Mouse (Mus musculus) bone marrow, adult 2 months (tissue): ENCODE data around the gene Six1. TPM values are rescaled to one million over a fixed set of nuclear protein-coding genes. Genes with fewer than 3 reads are reported as not detected.

ENCODE experiments used
- H3K27ac ChIP-seq: fragments of 200-500 bp; 2 replicates; pipeline ENCODE4 v1.5.1; 2012; ENCODE audit warnings: low read depth, mild to moderate bottlenecking, control low read depth, inconsistent platforms, low read length; ENCODE audit not compliant: control insufficient read depth, poor library complexity, insufficient read depth
- H3K4me1 ChIP-seq: fragments of 200-500 bp; 2 replicates; pipeline ENCODE4 v1.6.1; 2011; ENCODE audit warnings: low read length; ENCODE audit not compliant: control insufficient read depth, insufficient read depth
- H3K4me3 ChIP-seq: fragments of 200-500 bp; replicated peaks from 2 replicates; pipeline ENCODE3; 2011; ENCODE audit warnings: mild to moderate bottlenecking, low read depth, low read length, control low read depth; ENCODE audit not compliant: control insufficient read depth
- CTCF ChIP-seq: fragments of 200-500 bp; IDR thresholded peaks from 2 replicates; pipeline ENCODE4 v1.5.1; 2011; ENCODE audit warnings: low read length, control low read depth; ENCODE audit not compliant: control insufficient read depth, insufficient read depth
- POLR2A ChIP-seq: fragments of 200-500 bp; IDR thresholded peaks from 2 replicates; pipeline ENCODE4 v1.6.1; 2011; ENCODE audit warnings: low read depth, mild to moderate bottlenecking, control low read depth, low read length, borderline replicate concordance; ENCODE audit not compliant: control insufficient read depth
- WGBS: fragments of 180-500 bp; shearing (Covaris S2); methylation state at CpG from one replicate; pipeline ENCODE4 v1.1.7; 2018; 5-methylcytosine and 5-hydroxymethylcytosine counted together
- polyA plus RNA-seq: library from polyadenylated mRNA; stranded (reverse); fragments of >200 nt; gene quantifications from 2 replicates; pipeline ENCODE4 v1.2.4, GENCODE M21; 2011; ENCODE audit warnings: low replicate concordance; ENCODE audit not compliant: missing spikeins, insufficient read depth, insufficient read length

Gene Six1
- polyA plus RNA-seq, 1 experiment = 2.7 TPM

GRCm38 (mm10) chr12:73040563-73041255 is 13.0 kb downstream of the Six1 start:
- Histone ChIP-seq H3K4me1 (no peaks in the 10 kb centered on the region), H3K27ac (no peak overlapping the region), H3K4me3 (no peak overlapping the region)
- WGBS = 5% methylated on average over 27 of the region's 27 CpGs
- TF ChIP-seq POLR2A (no peak), CTCF (no peak)

GRCm38 (mm10) chr12:73039939-73040562 is 13.6 kb downstream of the Six1 start:
- no peak for TF ChIP-seq CTCF
- TF ChIP-seq POLR2A = no peak
- no peaks in the 10 kb centered on the region for H3K4me1 ChIP-seq
- no peak overlapping the region for H3K27ac ChIP-seq
- WGBS = 5% methylated on average over 18 of the region's 18 CpGs
- no peak overlapping the region for H3K4me3 ChIP-seq

- Histone ChIP-seq H3K4me3 (no peak overlapping the region), H3K4me1 (no peaks in the 10 kb centered on the region), H3K27ac (no peak overlapping the region)
- TF ChIP-seq CTCF (no peak), POLR2A (no peak)
- 7% methylated on average over 41 of the region's 41 CpGs for WGBS
These were observed 14.4 kb downstream of the Six1 start for GRCm38 (mm10) chr12:73038992-73039938.

- H3K4me1 ChIP-seq = no peaks in the 10 kb centered on the region
- 6% methylated on average over 12 of the region's 12 CpGs for WGBS
- no peak overlapping the region for H3K27ac ChIP-seq
- TF ChIP-seq POLR2A (no peak), CTCF (no peak)
- no peak overlapping the region for H3K4me3 ChIP-seq
These were observed 15.2 kb downstream of the Six1 start for GRCm38 (mm10) chr12:73038441-73038991.

- TF ChIP-seq CTCF (no peak), POLR2A (no peak)
- Histone ChIP-seq H3K4me3 (no peak overlapping the region), H3K27ac (no peak overlapping the region), H3K4me1 (no peaks in the 10 kb centered on the region)
- WGBS = 12% methylated on average over 7 of the region's 7 CpGs
These were observed 16.1 kb downstream of the Six1 start for GRCm38 (mm10) chr12:73037385-73038160.

GRCm38 (mm10) chr12:73034901-73035895 is 18.5 kb downstream of the Six1 start:
- TF ChIP-seq CTCF (no peak), POLR2A (no peak)
- Histone ChIP-seq H3K4me1 (no peaks in the 10 kb centered on the region), H3K27ac (no peak overlapping the region), H3K4me3 (no peak overlapping the region)
- WGBS = 9% methylated on average over 43 of the region's 43 CpGs
